Mouse (Mus musculus) kidney, postnatal 0 days (tissue): ENCODE data around the gene Sdhb. TPM values are rescaled to one million over a fixed set of nuclear protein-coding genes. Genes with fewer than 3 reads are reported as not detected.

ENCODE experiments used
- ATAC-seq: fragments of 200-750 bp; cut with Nextera tagmentation; replicated peaks from 2 replicates; pipeline ENCODE4 v1.8.0; 2017; ENCODE audit warnings: low read depth, moderate number of reproducible peaks, moderate TSS enrichment, moderate library complexity; ENCODE audit not compliant: low FRiP score
- DNase-seq: peaks from one replicate; pipeline ENCODE4 v3.0.0-alpha.2; 2016; ENCODE audit warnings: low spot score
- H3K27ac ChIP-seq: fragments of 300-500 bp; sonication (generic); 2 replicates; pipeline ENCODE4 v1.5.1; 2014; ENCODE audit warnings: mild to moderate bottlenecking
- H3K27me3 ChIP-seq: fragments of 300-500 bp; sonication (generic); 2 replicates; pipeline ENCODE4 v1.6.1; 2014; ENCODE audit warnings: low read length, mixed read lengths; ENCODE audit not compliant: insufficient read depth
- H3K36me3 ChIP-seq: fragments of 300-500 bp; sonication (generic); 2 replicates; pipeline ENCODE4 v1.6.1; 2014; ENCODE audit warnings: low read length, mixed read lengths; ENCODE audit not compliant: insufficient read depth
- H3K4me1 ChIP-seq: fragments of 300-500 bp; sonication (generic); replicated peaks from 2 replicates; pipeline ENCODE4 v1.6.1; 2014; ENCODE audit warnings: antibody characterized with exemption, low read length, mixed read lengths; ENCODE audit not compliant: insufficient read depth
- H3K4me2 ChIP-seq: fragments of 300-500 bp; sonication (generic); 2 replicates; pipeline ENCODE4 v1.6.1; 2014; ENCODE audit warnings: mild to moderate bottlenecking, low read length, moderate library complexity, mixed read lengths
- H3K4me3 ChIP-seq: fragments of 300-500 bp; sonication (generic); replicated peaks from 2 replicates; pipeline ENCODE4 v1.5.1; 2014; ENCODE audit warnings: low read depth, low read length
- H3K9ac ChIP-seq: fragments of 300-500 bp; sonication (generic); 2 replicates; pipeline ENCODE4 v1.6.1; 2014; ENCODE audit warnings: low read depth, low read length
- H3K9me3 ChIP-seq: fragments of 300-500 bp; sonication (generic); replicated peaks from 2 replicates; pipeline ENCODE4 v1.6.1; 2016; ENCODE audit warnings: low read length, inconsistent platforms, mixed read lengths
- CTCF ChIP-seq: IDR thresholded peaks from 2 replicates; pipeline ENCODE4 v1.5.1; 2016; ENCODE audit warnings: antibody characterized with exemption, low read depth, mild to moderate bottlenecking, moderate library complexity
- WGBS: fragments of 180-500 bp; shearing (Covaris S2); extraction: QIAGEN DNeasy Blood & Tissue Kit; methylation state at CpG from one replicate; pipeline ENCODE4 v1.1.7; 2014; 5-methylcytosine and 5-hydroxymethylcytosine counted together
- polyA plus RNA-seq: library from polyadenylated mRNA; unstranded; fragments of >200 nt; fragmentation: Nextera tagmentation; extraction: Ambion mirVana; gene quantifications from 2 replicates; pipeline ENCODE4 v1.2.1, GENCODE M21; 2015

Sdhb gene
- polyA plus RNA-seq, 1 experiment from 2014 or later = 674 TPM

- Histone ChIP-seq H3K4me1 (peaks cover 10% of the 10 kb centered on the region; the same call in 1 of the 2 replicates), H3K36me3 (peaks cover 18% of the 10 kb centered on the region; the same call in 1 of the 2 replicates), H3K9me3 (no peaks in the 10 kb centered on the region), H3K27me3 (no peaks in the 10 kb centered on the region), H3K4me3 (no peak overlapping the region), H3K27ac (no peak overlapping the region), H3K9ac (no peak overlapping the region), H3K4me2 (no peak overlapping the region)
- no peak for DNase-seq
- no peak for TF ChIP-seq CTCF
- whole genome bisulfite sequencing = 90% methylated on average over 11 of the region's 11 CpGs
- ATAC-seq = no peak
Measured at GRCm38 (mm10) chr4:141014856-141015255, 53.9 kb downstream of the Sdhb start.

DNA sequence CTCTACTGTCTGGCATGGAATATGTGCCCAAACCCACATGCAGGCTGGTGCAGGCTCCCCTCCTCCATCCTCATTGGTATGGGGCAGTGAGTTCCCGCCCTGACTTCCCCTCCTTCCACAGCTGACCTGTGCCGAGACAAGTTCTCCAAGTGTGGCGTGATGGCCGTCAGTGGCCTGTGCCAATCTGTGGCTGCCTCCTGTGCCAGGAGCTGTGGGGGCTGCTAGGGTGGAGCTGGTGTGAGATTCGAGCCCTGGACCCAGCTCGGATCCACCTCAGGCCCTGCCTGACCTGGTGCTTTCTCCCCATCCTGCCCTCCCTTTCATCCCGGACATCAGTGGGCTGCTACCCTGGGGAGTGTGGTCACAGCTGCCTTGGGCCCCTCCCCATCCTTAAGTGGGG lies 54.4 kb downstream of the Sdhb start:
- H3K27ac ChIP-seq = no peak overlapping the region
- no peaks in the 10 kb centered on the region for H3K27me3 ChIP-seq
- H3K4me2 ChIP-seq = no peak overlapping the region
- no peaks in the 10 kb centered on the region for H3K9me3 ChIP-seq
- peaks cover 18% of the 10 kb centered on the region; the same call in 1 of the 2 replicates for H3K36me3 ChIP-seq
- WGBS = 58% methylated on average over 7 of the region's 7 CpGs
- H3K4me3 ChIP-seq = no peak overlapping the region
- no peak for DNase-seq
- no peak overlapping the region for H3K9ac ChIP-seq
- no peak for ATAC-seq
- TF ChIP-seq CTCF = no peak
- peaks cover 10% of the 10 kb centered on the region; the same call in 1 of the 2 replicates for H3K4me1 ChIP-seq

DNA sequence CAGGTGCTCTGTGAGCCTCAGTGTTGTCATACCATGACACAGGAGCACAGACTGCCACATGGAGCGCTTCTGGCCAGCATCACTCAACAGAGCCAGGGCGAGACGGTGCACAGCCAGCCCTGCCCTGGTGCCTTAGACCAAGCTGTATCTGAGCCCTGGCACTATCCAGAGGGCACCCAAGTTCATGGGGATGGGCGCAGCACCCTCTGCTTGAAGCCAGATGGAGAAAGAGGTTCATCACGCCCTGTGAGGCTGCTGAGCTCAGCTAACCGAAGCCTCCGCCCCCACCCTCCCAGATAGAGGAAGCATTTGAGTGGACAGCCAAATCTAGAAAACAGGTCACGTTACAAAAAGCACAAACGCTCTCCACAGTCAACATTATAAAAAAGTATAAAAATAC lies 55.3 kb downstream of the Sdhb start:
- ATAC-seq (no peak), DNase-seq (no peak)
- TF ChIP-seq CTCF = no peak
- WGBS = 51% methylated on average over 9 of the region's 9 CpGs
- H3K4me3 ChIP-seq = no peak overlapping the region
- H3K27me3 ChIP-seq = no peaks in the 10 kb centered on the region
- H3K9ac ChIP-seq = no peak overlapping the region
- no peak overlapping the region for H3K4me2 ChIP-seq
- H3K36me3 ChIP-seq = peaks cover 18% of the 10 kb centered on the region; the same call in 1 of the 2 replicates
- H3K27ac ChIP-seq = no peak overlapping the region
- no peaks in the 10 kb centered on the region for H3K9me3 ChIP-seq
- H3K4me1 ChIP-seq = peaks cover 15% of the 10 kb centered on the region; the same call in 1 of the 2 replicates

DNA sequence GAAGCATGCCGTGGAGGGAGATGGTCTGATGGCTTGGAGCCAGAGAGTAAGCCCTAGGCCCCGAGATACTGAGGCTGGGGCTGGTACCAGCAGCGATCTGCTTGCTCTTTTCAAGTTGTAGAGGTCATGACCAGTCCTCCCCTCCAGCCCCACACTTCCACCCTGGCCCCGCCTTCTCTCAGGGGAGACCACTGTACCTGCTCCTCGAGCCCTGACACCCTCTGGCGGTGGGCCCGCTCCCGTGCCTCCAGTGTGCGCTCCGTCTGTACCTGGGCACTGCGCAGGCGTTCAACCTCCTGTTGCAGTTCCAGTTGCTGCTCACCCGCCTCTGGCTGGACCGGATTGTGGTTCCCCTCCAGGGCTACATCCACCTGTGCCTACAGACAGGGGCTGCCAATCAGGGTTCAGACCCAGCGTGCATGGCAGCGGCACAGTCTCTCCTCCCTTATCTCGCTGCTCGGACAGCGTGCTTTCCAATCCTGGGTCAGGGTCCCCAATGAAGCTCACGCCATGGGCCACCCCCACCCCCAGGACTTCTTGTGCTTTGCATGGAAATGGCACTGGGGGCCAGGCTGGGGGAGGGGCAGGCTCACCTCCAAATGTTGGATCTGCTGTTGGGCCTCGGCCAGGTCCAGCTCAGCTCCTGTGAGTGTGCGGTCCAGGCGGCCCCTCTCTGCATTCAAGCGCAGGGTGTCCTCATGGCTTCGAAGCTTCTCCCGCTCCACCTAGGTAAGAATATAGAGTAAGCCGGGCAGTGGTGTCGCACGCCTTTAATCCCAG lies 56.8 kb downstream of the Sdhb start:
- Histone ChIP-seq H3K27ac (no peak overlapping the region), H3K27me3 (no peaks in the 10 kb centered on the region), H3K4me2 (no peak overlapping the region), H3K4me3 (no peak overlapping the region), H3K9ac (no peak overlapping the region), H3K4me1 (peaks cover 9% of the 10 kb centered on the region; the same call in 1 of the 2 replicates), H3K9me3 (no peaks in the 10 kb centered on the region), H3K36me3 (peaks cover 18% of the 10 kb centered on the region; the same call in 1 of the 2 replicates)
- ATAC-seq = no peak
- DNase-seq = no peak
- WGBS = 81% methylated on average over 29 of the region's 29 CpGs
- TF ChIP-seq CTCF = peak; percentile 36; the same call in 1 of the 2 replicates

GRCm38 (mm10) chr4:141020220-141020619 lies 59.2 kb downstream of the Sdhb start:
- Histone ChIP-seq H3K27me3 (no peaks in the 10 kb centered on the region), H3K4me2 (no peak overlapping the region), H3K4me1 (peaks cover 9% of the 10 kb centered on the region; the same call in 1 of the 2 replicates), H3K36me3 (peaks cover 24% of the 10 kb centered on the region; the same call in 1 of the 2 replicates), H3K9me3 (no peaks in the 10 kb centered on the region), H3K9ac (no peak overlapping the region), H3K4me3 (no peak overlapping the region), H3K27ac (peak overlapping the region; percentile 85; the same call in 1 of the 2 replicates)
- no peak for TF ChIP-seq CTCF
- ATAC-seq (no peak), DNase-seq (no peak)
- WGBS = 80% methylated on average over 17 of the region's 17 CpGs

DNA sequence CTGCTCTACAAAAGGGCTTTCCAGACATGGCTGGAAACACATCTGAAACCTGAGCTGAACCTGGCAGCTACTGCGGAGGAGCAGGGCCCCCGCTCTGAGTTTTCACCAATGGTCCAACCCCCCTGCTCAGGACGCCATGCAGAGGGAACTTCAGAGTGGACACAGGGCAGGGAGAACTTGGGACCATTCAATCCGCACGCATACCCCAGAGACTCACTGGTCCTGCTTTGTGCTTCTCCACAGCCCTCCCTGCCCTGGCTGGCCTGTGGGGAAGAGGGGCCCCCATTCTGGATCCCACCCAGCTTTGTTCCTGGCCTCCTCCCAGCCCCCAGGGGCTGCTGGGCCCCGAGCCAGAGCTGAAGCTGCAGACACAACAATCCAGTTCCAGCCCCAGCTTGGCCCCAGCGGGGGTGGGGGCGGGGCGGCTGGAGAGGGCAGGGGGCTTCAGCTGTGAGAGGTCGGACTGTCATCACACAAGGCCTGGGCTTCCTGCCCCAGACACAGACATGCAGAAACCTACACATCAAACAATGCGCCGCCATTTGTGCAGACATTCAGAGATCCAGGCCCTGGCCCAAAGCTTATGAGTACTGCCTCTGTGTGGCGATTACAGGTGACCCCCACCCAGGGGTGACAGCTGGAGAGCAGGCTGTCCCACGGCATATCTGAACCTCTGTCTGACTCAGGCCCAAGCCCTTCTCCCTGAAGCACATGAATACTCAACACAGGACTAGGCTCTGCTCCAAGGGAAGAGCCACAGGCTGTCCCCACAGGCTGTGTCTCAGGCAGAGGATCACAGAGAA lies 60.0 kb downstream of the Sdhb start:
- no peak for TF ChIP-seq CTCF
- H3K9me3 ChIP-seq = no peaks in the 10 kb centered on the region
- peaks cover 9% of the 10 kb centered on the region; the same call in 1 of the 2 replicates for H3K4me1 ChIP-seq
- peak overlapping the region; percentile 85 for H3K27ac ChIP-seq
- peaks cover 30% of the 10 kb centered on the region; the same call in 1 of the 2 replicates for H3K36me3 ChIP-seq
- no peak overlapping the region for H3K4me3 ChIP-seq
- DNase-seq (peak; percentile 83), ATAC-seq (peak; percentile 26; the same call in 1 of the 2 replicates)
- 13% methylated on average over 14 of the region's 14 CpGs for WGBS
- H3K4me2 ChIP-seq = peak overlapping the region; percentile 13; the same call in 1 of the 2 replicates
- H3K9ac ChIP-seq = no peak overlapping the region
- H3K27me3 ChIP-seq = no peaks in the 10 kb centered on the region
